Mouse (Mus musculus) kidney, adult 2 months (tissue): ENCODE results near the gene Adgrl1. TPM values are rescaled to one million over a fixed set of nuclear protein-coding genes. Genes with fewer than 3 reads are reported as not detected.
A peak's percentile ranks its signal among the peaks of the same experiment; 100 is the strongest.

Experiments used
- DNase-seq: peaks from one replicate; pipeline ENCODE4 v3.0.0; 2021
- H3K27ac ChIP-seq: fragments of 200-500 bp; 2 replicates; pipeline ENCODE4 v1.5.1; 2012; ENCODE audit warnings: low read depth, low read length, control low read depth, inconsistent platforms; ENCODE audit not compliant: insufficient read depth
- H3K27me3 ChIP-seq: fragments of 200-500 bp; replicated peaks from 2 replicates; pipeline ENCODE4 v1.6.1; 2012; ENCODE audit warnings: mild to moderate bottlenecking, moderate library complexity, low read length, inconsistent platforms; ENCODE audit not compliant: control insufficient read depth, insufficient read depth
- H3K36me3 ChIP-seq: fragments of 200-500 bp; 2 replicates; pipeline ENCODE4 v1.6.1; 2012; ENCODE audit warnings: mild to moderate bottlenecking, moderate library complexity, low read length, inconsistent platforms; ENCODE audit not compliant: control insufficient read depth, insufficient read depth
- H3K4me1 ChIP-seq: fragments of 200-500 bp; 2 replicates; pipeline ENCODE4 v1.6.1; 2011; ENCODE audit warnings: low read length; ENCODE audit not compliant: control insufficient read depth, insufficient read depth
- H3K4me3 ChIP-seq: fragments of 200-500 bp; 2 replicates; pipeline ENCODE4 v1.5.1; 2011; ENCODE audit warnings: mild to moderate bottlenecking, low read depth, low read length, control low read depth; ENCODE audit not compliant: insufficient read depth
- CTCF ChIP-seq: fragments of 200-500 bp; conservative IDR thresholded peaks from 2 replicates; pipeline ENCODE4 v1.5.1; 2011; ENCODE audit warnings: low read depth, mild to moderate bottlenecking, control low read depth, low read length, moderate library complexity, mixed read lengths; ENCODE audit not compliant: insufficient read depth, insufficient read length
- POLR2A ChIP-seq: fragments of 200-500 bp; IDR thresholded peaks from one replicate; pipeline ENCODE4 v1.6.1; 2011; ENCODE audit warnings: low read depth, low read length, control low read depth
- WGBS: fragments of 180-500 bp; shearing (Covaris S2); methylation state at CpG from one replicate; pipeline ENCODE4 v1.1.7; 2018; 5-methylcytosine and 5-hydroxymethylcytosine counted together
- polyA plus RNA-seq: library from polyadenylated mRNA; depleted of rRNA; stranded (reverse); fragments of >200 nt; gene quantifications from 2 replicates; pipeline ENCODE4 v1.2.3, GENCODE M21; 2012

Adgrl1 gene
- polyA plus RNA-seq, 1 experiment: 28.7 TPM

DNA sequence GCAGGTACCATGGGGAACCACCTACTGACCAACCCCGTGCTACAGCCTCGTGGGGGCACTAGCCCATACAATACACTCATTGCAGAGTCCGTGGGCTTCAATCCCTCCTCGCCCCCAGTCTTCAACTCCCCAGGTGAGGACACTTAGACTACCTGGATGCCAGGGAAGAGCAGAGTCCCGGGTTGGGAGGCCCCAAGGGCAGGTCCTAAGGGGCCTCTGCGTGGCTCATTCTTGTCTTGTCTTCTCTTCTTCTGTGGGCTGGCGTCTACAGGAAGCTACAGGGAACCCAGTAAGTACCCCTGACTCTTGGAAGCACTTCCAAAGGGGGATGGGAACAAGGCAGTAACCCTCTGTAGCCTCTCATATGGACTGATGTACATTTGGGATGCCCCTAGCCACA, 37.7 kb downstream of the Adgrl1 start:
- no peak for DNase-seq
- WGBS: 91% methylated on average over 7 of the region's 7 CpGs
- Histone ChIP-seq H3K4me1 (no peaks in the 10 kb centered on the region), H3K4me3 (no peak overlapping the region), H3K27ac (no peak overlapping the region), H3K36me3 (no peaks in the 10 kb centered on the region; the same call in 1 of the 2 replicates), H3K27me3 (no peaks in the 10 kb centered on the region)
- TF ChIP-seq POLR2A (no peak), CTCF (no peak)

- Histone ChIP-seq H3K27me3 (no peaks in the 10 kb centered on the region), H3K4me3 (no peak overlapping the region), H3K36me3 (no peaks in the 10 kb centered on the region; the same call in 1 of the 2 replicates), H3K4me1 (no peaks in the 10 kb centered on the region), H3K27ac (no peak overlapping the region)
- 89% methylated on average over 15 of the region's 15 CpGs for WGBS
- no peak for TF ChIP-seq CTCF
- no peak for TF ChIP-seq POLR2A
- no peak for DNase-seq
These were observed 38.4 kb downstream of the Adgrl1 start for GRCm38 (mm10) chr8:83938330-83938729.

GRCm38 (mm10) chr8:83941066-83941677, 41.3 kb downstream of the Adgrl1 start:
- TF ChIP-seq POLR2A: no peak
- no peak for TF ChIP-seq CTCF
- Histone ChIP-seq H3K27me3 (no peaks in the 10 kb centered on the region), H3K4me1 (no peaks in the 10 kb centered on the region), H3K36me3 (no peaks in the 10 kb centered on the region), H3K4me3 (no peak overlapping the region), H3K27ac (no peak overlapping the region)
- DNase-seq: no peak
- 81% methylated on average over 6 of the region's 6 CpGs for WGBS

DNA sequence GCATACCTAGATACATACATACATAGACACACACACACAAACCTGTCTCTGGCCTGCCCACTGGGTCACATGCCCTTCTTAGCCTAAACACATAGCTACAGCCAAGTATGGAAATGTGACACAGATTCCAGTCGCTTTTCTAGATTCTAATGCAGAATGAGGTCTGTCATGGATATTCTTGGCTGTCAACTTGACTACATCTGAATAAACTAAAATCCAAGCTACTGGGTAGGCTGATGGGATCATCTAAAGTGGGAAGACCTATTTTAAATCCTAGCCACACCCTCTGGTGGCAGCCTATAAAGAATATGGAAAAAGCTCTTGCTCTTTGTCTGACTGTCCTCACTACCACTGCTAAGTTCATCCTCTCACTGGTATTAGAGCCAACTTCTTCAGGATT, 42.5 kb downstream of the Adgrl1 start:
- Histone ChIP-seq H3K36me3 (no peaks in the 10 kb centered on the region), H3K4me3 (no peak overlapping the region), H3K27me3 (no peaks in the 10 kb centered on the region), H3K4me1 (no peaks in the 10 kb centered on the region), H3K27ac (no peak overlapping the region)
- 86% methylated on average over 1 of the region's 1 CpGs for WGBS
- no peak for DNase-seq
- TF ChIP-seq POLR2A (no peak), CTCF (no peak)

DNA sequence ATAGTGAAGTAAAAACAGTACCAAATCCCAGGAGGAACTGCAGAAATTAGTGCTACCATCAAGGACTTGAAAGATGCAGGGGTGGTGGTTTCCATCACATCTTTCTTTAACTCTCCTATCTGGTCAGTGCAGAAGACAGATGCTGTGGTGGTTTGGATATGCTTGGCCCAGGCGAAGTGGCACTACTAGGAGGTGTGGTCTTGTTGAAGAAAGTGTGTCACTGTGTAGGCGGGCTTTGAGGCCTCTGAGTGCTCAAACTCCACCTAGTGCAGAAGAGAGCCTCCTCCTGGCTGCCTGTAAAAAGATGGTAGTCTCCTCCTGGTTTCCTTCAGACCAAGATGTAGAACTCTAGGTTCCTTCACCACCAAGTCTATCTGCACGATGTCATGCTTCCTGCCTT, 45.6 kb downstream of the Adgrl1 start:
- no peaks in the 10 kb centered on the region for H3K36me3 ChIP-seq
- WGBS: 77% methylated on average over 3 of the region's 3 CpGs
- no peaks in the 10 kb centered on the region for H3K4me1 ChIP-seq
- TF ChIP-seq POLR2A (no peak), CTCF (no peak)
- no peak for DNase-seq
- no peaks in the 10 kb centered on the region for H3K27me3 ChIP-seq
- H3K4me3 ChIP-seq: no peak overlapping the region
- H3K27ac ChIP-seq: no peak overlapping the region

DNA sequence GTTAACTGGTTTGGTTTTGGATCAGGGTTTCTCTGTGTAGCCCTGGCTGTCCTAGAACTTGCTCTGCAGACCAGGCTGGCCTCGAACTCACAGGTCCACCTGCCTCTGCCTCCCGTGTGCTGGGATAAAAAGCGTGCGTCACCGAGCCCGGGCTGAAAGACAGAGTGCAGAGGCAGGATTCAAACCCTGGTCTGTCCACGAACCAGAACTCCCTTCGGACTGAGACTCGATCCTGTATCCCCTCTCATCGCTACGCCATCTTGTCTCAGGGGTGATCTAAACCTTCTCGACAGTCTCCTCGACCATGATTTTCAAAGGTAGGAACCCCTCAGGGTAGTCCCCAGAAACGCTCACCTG, 54.8 kb downstream of the Adgrl1 start:
- no peaks in the 10 kb centered on the region for H3K36me3 ChIP-seq
- H3K4me3 ChIP-seq: peak overlapping the region; percentile 36
- no peaks in the 10 kb centered on the region for H3K27me3 ChIP-seq
- WGBS: under 1% methylated on average over 14 of the region's 14 CpGs
- TF ChIP-seq POLR2A: no peak
- DNase-seq: no peak
- H3K4me1 ChIP-seq: no peaks in the 10 kb centered on the region
- no peak overlapping the region for H3K27ac ChIP-seq

DNA sequence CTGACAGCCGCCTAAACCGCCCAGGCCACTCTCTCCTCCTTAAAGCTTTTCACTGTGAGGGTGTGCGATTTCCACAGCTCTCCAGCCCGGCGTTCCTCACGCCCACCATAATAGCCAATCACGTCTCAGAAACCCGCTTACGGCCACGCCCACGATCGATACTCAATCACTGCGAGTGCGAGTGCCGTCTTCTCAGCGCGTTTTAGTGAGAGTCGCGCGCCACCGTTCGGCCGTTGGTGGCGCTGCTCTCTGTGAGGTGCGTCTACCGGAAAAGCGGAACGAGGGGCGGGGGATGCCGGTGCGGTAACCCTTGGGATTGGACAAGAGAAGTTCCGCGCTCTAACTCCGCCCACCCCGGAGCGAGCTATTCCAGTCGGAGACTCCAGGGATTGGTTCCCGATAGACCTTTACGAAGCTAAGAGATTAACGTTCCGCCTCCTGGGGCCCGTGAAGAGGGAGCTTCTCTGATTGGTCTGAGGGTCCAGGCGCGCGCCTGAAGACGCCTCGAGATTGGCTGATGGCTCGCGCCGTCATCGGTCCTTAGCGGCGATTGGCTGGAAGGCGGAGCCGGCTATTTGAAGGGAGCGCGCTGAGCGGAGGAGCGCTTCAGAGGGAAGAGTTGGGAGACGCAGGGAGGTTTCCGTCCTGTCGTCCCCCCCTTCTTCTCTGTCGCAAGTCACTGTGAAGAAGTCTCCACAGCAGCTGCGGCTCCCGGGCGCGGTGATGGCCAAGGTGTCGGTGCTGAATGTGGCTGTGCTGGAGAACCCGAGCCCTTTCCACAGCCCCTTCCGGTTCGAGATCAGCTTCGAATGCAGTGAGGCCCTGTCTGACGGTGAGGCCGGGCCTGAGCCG, 55.4 kb downstream of the Adgrl1 start, which contains the start of the genes Gm10644 and Asf1b:
Gm10644 (minus strand) TSS at position 100 of the 852 bp plus-strand sequence.
Asf1b (plus strand) TSS at position 402 of the 852 bp plus-strand sequence.
- H3K36me3 ChIP-seq: no peaks in the 10 kb centered on the region
- under 1% methylated on average over 75 of the region's 75 CpGs for WGBS
- H3K4me3 ChIP-seq: peak within 1 kb of the TSS; percentile 48
- no peak within 1 kb of the TSS for H3K27ac ChIP-seq
- no peaks in the 10 kb centered on the region for H3K27me3 ChIP-seq
- TF ChIP-seq CTCF (peak; percentile 92), POLR2A (no peak)
- H3K4me1 ChIP-seq: no peaks in the 10 kb centered on the region
- DNase-seq: peak; percentile 100
